Mouse (Mus musculus) C2C12 (cell line): ENCODE data around the gene Mecr. TPM values are rescaled to one million over a fixed set of nuclear protein-coding genes. Genes with fewer than 3 reads are reported as not detected.
A peak's percentile ranks its signal among the peaks of the same experiment; 100 is the strongest.

Experiments
- H3K27me3 ChIP-seq: one replicate; pipeline ENCODE4 v1.6.1; 2011; ENCODE audit not compliant: control insufficient read depth, insufficient read depth, insufficient read length
- H3K36me3 ChIP-seq: one replicate; pipeline ENCODE4 v1.6.1; 2011; ENCODE audit not compliant: control insufficient read depth, insufficient read depth
- H3K4me3 ChIP-seq: one replicate; pipeline ENCODE4 v1.5.1; 2011; ENCODE audit warnings: mild to moderate bottlenecking, control low read depth; ENCODE audit not compliant: poor library complexity, insufficient read depth, severe bottlenecking
- H3K79me2 ChIP-seq: one replicate; pipeline ENCODE4 v1.6.1; 2011; ENCODE audit not compliant: control insufficient read depth, insufficient read depth
- H3K79me3 ChIP-seq: one replicate; pipeline ENCODE4 v1.6.1; 2011; ENCODE audit warnings: low read depth, control low read depth
- H3ac ChIP-seq: one replicate; pipeline ENCODE3; 2011; ENCODE audit warnings: low read depth; ENCODE audit not compliant: control insufficient read depth, insufficient read length
- CEBPB ChIP-seq: IDR thresholded peaks from one replicate; pipeline ENCODE4 v1.6.1; 2011; ENCODE audit warnings: low read depth, mild to moderate bottlenecking, control low read depth, moderate library complexity
- CTCF ChIP-seq: IDR thresholded peaks from one replicate; pipeline ENCODE4 v1.5.1; 2011; ENCODE audit not compliant: control insufficient read depth, insufficient read depth, insufficient read length
- FOSL1 ChIP-seq: IDR thresholded peaks from one replicate; pipeline ENCODE4 v1.8.0; 2011; ENCODE audit warnings: mild to moderate bottlenecking, low read length; ENCODE audit not compliant: poor library complexity, insufficient read depth, severe bottlenecking
- MAX ChIP-seq: IDR thresholded peaks from one replicate; pipeline ENCODE4 v1.6.1; 2011; ENCODE audit warnings: mild to moderate bottlenecking, control low read depth
- MYOD1 ChIP-seq: IDR thresholded peaks from one replicate; pipeline ENCODE4 v1.6.1; 2011; ENCODE audit warnings: low read depth; ENCODE audit not compliant: control insufficient read depth, insufficient read length
- MYOG ChIP-seq: IDR thresholded peaks from one replicate; pipeline ENCODE4 v1.6.1; 2011; ENCODE audit not compliant: control insufficient read depth, insufficient read length; ENCODE audit errors: extremely low read depth
- USF1 ChIP-seq: IDR thresholded peaks from one replicate; pipeline ENCODE4 v1.6.1; 2011; ENCODE audit warnings: low read depth, mild to moderate bottlenecking, control low read depth, moderate library complexity
- polyA plus RNA-seq: library from polyadenylated mRNA; unstranded; fragments of >200 nt; fragmentation: generic; extraction: Trizol; gene quantifications from one replicate; pipeline ENCODE4 v1.2.1, GENCODE M21; 2012; ENCODE audit warnings: missing spikeins

Gene Mecr
- polyA plus RNA-seq, 1 experiment, result 49.4 TPM

DNA sequence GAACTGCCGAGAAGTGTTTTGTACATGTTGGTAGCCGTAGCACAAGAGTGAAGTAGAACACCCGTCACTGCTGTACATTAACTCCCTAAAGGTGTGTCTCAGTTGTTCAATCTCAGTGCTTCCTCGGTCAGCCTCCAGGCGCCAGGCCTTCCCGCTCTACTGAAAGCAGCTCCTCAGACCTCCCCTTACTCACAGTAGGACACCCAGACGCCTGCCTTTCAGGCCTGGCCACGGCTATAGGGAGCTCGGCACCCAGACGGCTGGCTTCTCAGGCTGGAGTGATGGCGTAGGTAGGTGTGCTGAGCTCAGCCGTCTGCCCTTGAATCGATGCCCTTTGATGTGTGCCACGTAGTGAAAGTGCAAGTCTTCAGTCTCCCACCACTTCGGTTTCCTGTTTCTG, 57.8 kb downstream of the Mecr start:
- Histone ChIP-seq H3K79me3 (no peaks in the 10 kb centered on the region), H3ac (no peak overlapping the region), H3K4me3 (no peak overlapping the region), H3K36me3 (peaks cover 68% of the 10 kb centered on the region), H3K79me2 (no peaks in the 10 kb centered on the region), H3K27me3 (no peaks in the 10 kb centered on the region)
- no peak for TF ChIP-seq USF1

DNA sequence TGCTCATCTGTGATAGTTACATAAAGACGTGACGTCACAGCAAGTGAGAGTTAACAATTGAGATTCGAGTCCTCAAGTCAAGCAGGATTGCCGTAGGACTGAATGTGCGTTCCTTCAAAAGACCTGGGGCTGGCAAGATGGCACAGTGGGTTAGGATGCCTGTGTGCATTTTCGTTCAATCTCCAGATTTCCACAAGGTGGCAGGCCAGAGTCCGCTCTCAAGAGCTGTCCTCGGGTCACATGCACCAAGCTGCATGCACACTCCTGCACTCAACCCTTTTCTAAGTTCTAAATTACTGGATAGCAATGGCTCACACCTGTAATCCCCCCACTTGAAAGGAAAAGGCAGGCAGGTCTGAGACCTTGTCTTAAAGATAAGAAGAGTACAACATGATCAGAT, 61.2 kb downstream of the Mecr start:
- no peaks in the 10 kb centered on the region for H3K27me3 ChIP-seq
- TF ChIP-seq MYOG (no peak), USF1 (no peak), CTCF (no peak), MAX (no peak), MYOD1 (no peak), FOSL1 (no peak), CEBPB (no peak)
- H3K79me2 ChIP-seq, result no peaks in the 10 kb centered on the region
- no peak overlapping the region for H3ac ChIP-seq
- no peaks in the 10 kb centered on the region for H3K79me3 ChIP-seq
- H3K4me3 ChIP-seq, result no peak overlapping the region
- H3K36me3 ChIP-seq, result peaks cover 44% of the 10 kb centered on the region

DNA sequence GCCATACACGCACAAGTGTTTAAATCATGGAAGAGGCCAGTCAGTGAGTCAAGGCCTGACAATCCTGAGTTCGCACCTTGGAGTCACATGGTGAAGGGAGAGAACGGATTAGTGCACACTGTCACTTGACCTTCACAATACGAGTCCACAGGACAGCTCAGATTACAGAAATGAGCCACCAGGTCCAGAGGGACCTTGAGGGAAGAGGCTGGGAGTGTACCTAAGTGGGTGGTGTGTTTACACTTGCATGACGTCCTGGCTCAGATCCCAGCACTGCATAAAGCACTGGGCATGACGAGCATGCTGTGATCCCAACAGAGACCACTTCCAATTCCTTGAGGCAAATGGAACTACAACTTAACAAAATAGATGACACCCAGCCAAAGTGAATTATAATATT, 63.2 kb downstream of the Mecr start:
- Histone ChIP-seq H3K79me3 (no peaks in the 10 kb centered on the region), H3ac (no peak overlapping the region), H3K79me2 (no peaks in the 10 kb centered on the region), H3K4me3 (no peak overlapping the region), H3K36me3 (peaks cover 26% of the 10 kb centered on the region), H3K27me3 (no peaks in the 10 kb centered on the region)
- TF ChIP-seq MAX (peak; percentile 11), CTCF (no peak)

DNA sequence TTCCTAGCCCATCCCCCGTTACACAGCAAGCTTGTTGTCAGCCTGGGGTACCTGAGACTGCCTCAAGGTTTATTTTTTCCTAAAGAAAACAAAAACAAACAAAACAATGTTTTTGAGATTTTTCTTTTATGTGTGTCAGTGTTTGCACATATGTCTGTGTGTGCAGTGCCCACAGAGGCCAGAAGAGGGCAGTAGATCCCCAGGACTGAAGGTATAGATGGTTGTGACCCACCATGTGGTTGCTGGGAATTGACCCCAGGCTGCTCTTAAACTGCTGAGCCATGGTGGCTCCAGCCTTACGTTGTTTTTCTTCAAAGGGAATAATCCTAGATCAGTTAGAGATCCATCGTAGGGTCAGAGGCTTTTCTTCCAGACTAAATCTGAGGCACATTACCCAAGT, 64.6 kb downstream of the Mecr start:
- Histone ChIP-seq H3K79me2 (no peaks in the 10 kb centered on the region), H3ac (no peak overlapping the region), H3K79me3 (no peaks in the 10 kb centered on the region), H3K27me3 (no peaks in the 10 kb centered on the region), H3K36me3 (peaks cover 14% of the 10 kb centered on the region), H3K4me3 (no peak overlapping the region)
- TF ChIP-seq MAX, result no peak
- TF ChIP-seq CTCF, result no peak
- TF ChIP-seq MYOG, result no peak
- no peak for TF ChIP-seq MYOD1
- TF ChIP-seq CEBPB, result no peak

DNA sequence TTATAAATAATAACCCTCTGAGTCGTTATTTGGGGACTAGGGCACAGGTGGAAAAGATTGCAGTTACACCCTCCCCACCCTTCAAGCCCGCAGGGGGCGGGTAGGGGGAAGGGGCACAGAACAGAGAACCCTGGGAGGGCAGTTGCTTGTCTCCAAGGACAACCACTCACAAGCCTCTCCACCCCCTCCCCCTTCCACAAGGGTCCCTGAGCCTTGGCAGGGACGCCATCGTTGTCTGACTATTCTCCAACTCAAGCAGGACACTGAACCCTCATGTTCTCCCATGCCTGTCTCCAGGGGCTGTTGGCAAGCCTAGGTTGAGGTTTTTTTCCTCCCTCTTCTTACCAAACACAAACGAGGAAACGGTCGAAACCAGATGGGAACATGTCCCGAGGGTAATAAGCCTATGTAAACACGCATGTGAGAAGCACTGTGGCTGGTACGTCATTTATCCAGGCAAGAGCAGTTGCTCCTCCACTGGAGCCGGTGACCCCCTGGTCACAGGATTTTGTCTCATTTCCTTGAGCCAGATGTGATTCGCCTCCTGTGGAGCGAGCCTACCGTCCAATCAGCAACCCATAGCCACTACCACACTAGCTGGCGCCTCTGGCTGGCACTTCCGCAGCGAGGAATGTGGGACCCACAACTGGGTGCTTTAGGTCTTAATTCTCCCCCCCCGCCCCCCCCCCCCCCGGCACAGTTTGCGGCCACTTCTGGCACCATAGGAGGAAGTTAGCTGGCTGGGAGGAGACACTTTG, 67.1 kb downstream of the Mecr start:
- Histone ChIP-seq H3K27me3 (no peaks in the 10 kb centered on the region), H3K4me3 (no peak overlapping the region), H3ac (no peak overlapping the region), H3K36me3 (peaks cover 2% of the 10 kb centered on the region), H3K79me2 (no peaks in the 10 kb centered on the region), H3K79me3 (no peaks in the 10 kb centered on the region)
- TF ChIP-seq MYOG (no peak), USF1 (no peak), MYOD1 (no peak), MAX (no peak), FOSL1 (no peak), CEBPB (no peak), CTCF (no peak)

DNA sequence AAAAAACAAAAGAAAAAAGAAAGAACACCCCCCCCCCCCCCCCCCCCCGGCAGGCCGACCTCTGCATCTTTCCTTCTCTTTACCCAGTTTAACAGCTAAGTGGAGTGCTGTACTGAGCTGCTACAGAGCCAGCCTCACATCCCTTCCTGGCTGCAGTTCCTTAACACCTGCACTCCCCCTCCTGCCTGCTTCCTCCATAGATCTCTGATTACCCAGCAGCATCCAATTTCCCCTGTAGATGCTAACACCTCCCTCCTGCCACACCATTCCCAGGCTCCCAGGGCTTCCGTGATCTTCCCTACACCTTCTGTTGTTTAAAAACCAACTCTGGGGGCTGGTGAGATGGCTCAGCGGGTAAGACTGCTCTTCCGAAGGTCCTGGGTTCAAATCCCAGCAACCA, 68.3 kb downstream of the Mecr start:
- TF ChIP-seq MAX, result no peak
- no peak for TF ChIP-seq USF1
- TF ChIP-seq CTCF, result no peak
- no peak for TF ChIP-seq MYOG
- no peak for TF ChIP-seq CEBPB
- no peak for TF ChIP-seq FOSL1
- TF ChIP-seq MYOD1, result no peak
- H3K79me2 ChIP-seq, result no peaks in the 10 kb centered on the region
- no peak overlapping the region for H3ac ChIP-seq
- H3K27me3 ChIP-seq, result no peaks in the 10 kb centered on the region
- H3K79me3 ChIP-seq, result no peaks in the 10 kb centered on the region
- no peak overlapping the region for H3K4me3 ChIP-seq
- no peaks in the 10 kb centered on the region for H3K36me3 ChIP-seq
